Mouse (Mus musculus): ENCODE measurements around the gene Slc12a8. TPM values are rescaled to one million over a fixed set of nuclear protein-coding genes. Genes with fewer than 3 reads are reported as not detected.

Gene Slc12a8
- total and polyA plus RNA-seq, 2 experiments from 2014 or later, result 0.71 to 1.1 TPM

- H3K27me3 ChIP-seq (ENCODE audit: insufficient read depth, low read length), result no peaks in the 10 kb centered on the region
Observed at GRCm38 (mm10) chr16:33512555-33512954, 4.6 kb upstream of the Slc12a8 start.

GRCm38 (mm10) chr16:33517627-33518026 is 499 bp downstream of the Slc12a8 start:
- DNase-seq (ENCODE audit: low spot score), result no peak
- Histone ChIP-seq H3K27ac (ENCODE audit: low read depth, low read length) (no peak overlapping the region), H3K27me3 (ENCODE audit: insufficient read depth, low read length) (no peaks in the 10 kb centered on the region), H3K4me3 (ENCODE audit: low read depth, low read length) (peak overlapping the region; percentile 29), H3K9ac (replicated peaks; ENCODE audit: low read length, poor library complexity, severe bottlenecking) (no peak overlapping the region), H3K4me1 (ENCODE audit: insufficient read depth, low read length) (peaks cover 9% of the 10 kb centered on the region; the same call in 1 of the 2 replicates), H3K4me2 (ENCODE audit: low read depth, low read length, poor library complexity, severe bottlenecking) (peak overlapping the region; percentile 64), H3K9me3 (ENCODE audit: low read length) (no peaks in the 10 kb centered on the region), H3K36me3 (ENCODE audit: insufficient read depth, low read length) (no peaks in the 10 kb centered on the region)
- 29% methylated on average over 4 of the region's 4 CpGs for WGBS
- no peak for TF ChIP-seq CTCF (IDR thresholded peaks at IDR 0.05)
- ATAC-seq (ENCODE audit: low FRiP score), result no peak

More at GRCm38 (mm10) chr16:33512555-33512954, 4.6 kb upstream of the Slc12a8 start:
- H3K4me3 ChIP-seq (ENCODE audit: low read depth, low read length), result no peak overlapping the region
- DNase-seq (ENCODE audit: low spot score) (no peak), ATAC-seq (ENCODE audit: low FRiP score) (no peak)
- H3K9ac ChIP-seq (replicated peaks; ENCODE audit: low read length, poor library complexity, severe bottlenecking), result no peak overlapping the region
- H3K4me2 ChIP-seq (ENCODE audit: low read depth, low read length, poor library complexity, severe bottlenecking), result no peak overlapping the region
- no peaks in the 10 kb centered on the region for H3K36me3 ChIP-seq (ENCODE audit: insufficient read depth, low read length)
- peaks cover 7% of the 10 kb centered on the region; the same call in 1 of the 2 replicates for H3K4me1 ChIP-seq (ENCODE audit: insufficient read depth, low read length)
- no peak overlapping the region for H3K27ac ChIP-seq (ENCODE audit: low read depth, low read length)
- no peak for TF ChIP-seq CTCF (IDR thresholded peaks at IDR 0.05)
- 83% methylated on average over 6 of the region's 6 CpGs for WGBS
- H3K9me3 ChIP-seq (ENCODE audit: low read length), result no peaks in the 10 kb centered on the region

- H3K36me3 ChIP-seq (ENCODE audit: insufficient read depth, low read length), result no peaks in the 10 kb centered on the region
- no peak for TF ChIP-seq CTCF (IDR thresholded peaks at IDR 0.05)
- H3K9me3 ChIP-seq (ENCODE audit: low read length), result no peaks in the 10 kb centered on the region
- peaks cover 9% of the 10 kb centered on the region; the same call in 1 of the 2 replicates for H3K4me1 ChIP-seq (ENCODE audit: insufficient read depth, low read length)
- no peak for DNase-seq (ENCODE audit: low spot score)
- H3K27ac ChIP-seq (ENCODE audit: low read depth, low read length), result no peak overlapping the region
- no peak overlapping the region for H3K9ac ChIP-seq (replicated peaks; ENCODE audit: low read length, poor library complexity, severe bottlenecking)
- 83% methylated on average over 7 of the region's 7 CpGs for WGBS
- no peak overlapping the region for H3K4me3 ChIP-seq (ENCODE audit: low read depth, low read length)
- H3K4me2 ChIP-seq (ENCODE audit: low read depth, low read length, poor library complexity, severe bottlenecking), result no peak overlapping the region
- H3K27me3 ChIP-seq (ENCODE audit: insufficient read depth, low read length), result no peaks in the 10 kb centered on the region
- no peak for ATAC-seq (ENCODE audit: low FRiP score)
Observed at GRCm38 (mm10) chr16:33518236-33518635, 1.1 kb downstream of the Slc12a8 start.

- H3K27me3 ChIP-seq (ENCODE audit: insufficient read depth, low read length), result no peaks in the 10 kb centered on the region
- H3K27ac ChIP-seq (ENCODE audit: low read depth, low read length), result no peak overlapping the region
- H3K4me2 ChIP-seq (ENCODE audit: low read depth, low read length, poor library complexity, severe bottlenecking), result no peak overlapping the region
- no peaks in the 10 kb centered on the region for H3K9me3 ChIP-seq (ENCODE audit: low read length)
- no peak for ATAC-seq (ENCODE audit: low FRiP score)
- no peak overlapping the region for H3K4me3 ChIP-seq (ENCODE audit: low read depth, low read length)
- no peak overlapping the region for H3K9ac ChIP-seq (replicated peaks; ENCODE audit: low read length, poor library complexity, severe bottlenecking)
- 75% methylated on average over 6 of the region's 6 CpGs for WGBS
- peaks cover 9% of the 10 kb centered on the region; the same call in 1 of the 2 replicates for H3K4me1 ChIP-seq (ENCODE audit: insufficient read depth, low read length)
- H3K36me3 ChIP-seq (ENCODE audit: insufficient read depth, low read length), result no peaks in the 10 kb centered on the region
- DNase-seq (ENCODE audit: low spot score), result peak; percentile 50
- TF ChIP-seq CTCF (IDR thresholded peaks at IDR 0.05), result no peak
Observed at GRCm38 (mm10) chr16:33519916-33520568, 2.9 kb downstream of the Slc12a8 start.

GRCm38 (mm10) chr16:33522516-33522915 is 5.4 kb downstream of the Slc12a8 start:
- Histone ChIP-seq H3K36me3 (ENCODE audit: insufficient read depth, low read length) (no peaks in the 10 kb centered on the region), H3K9me3 (ENCODE audit: low read length) (no peaks in the 10 kb centered on the region), H3K4me1 (ENCODE audit: insufficient read depth, low read length) (peaks cover 2% of the 10 kb centered on the region; the same call in 1 of the 2 replicates), H3K27ac (ENCODE audit: low read depth, low read length) (no peak overlapping the region), H3K4me3 (ENCODE audit: low read depth, low read length) (no peak overlapping the region), H3K27me3 (ENCODE audit: insufficient read depth, low read length) (no peaks in the 10 kb centered on the region), H3K9ac (replicated peaks; ENCODE audit: low read length, poor library complexity, severe bottlenecking) (no peak overlapping the region), H3K4me2 (ENCODE audit: low read depth, low read length, poor library complexity, severe bottlenecking) (no peak overlapping the region)
- ATAC-seq (ENCODE audit: low FRiP score) (no peak), DNase-seq (ENCODE audit: low spot score) (no peak)
- WGBS, result 73% methylated on average over 4 of the region's 4 CpGs
- TF ChIP-seq CTCF (IDR thresholded peaks at IDR 0.05), result no peak

DNA sequence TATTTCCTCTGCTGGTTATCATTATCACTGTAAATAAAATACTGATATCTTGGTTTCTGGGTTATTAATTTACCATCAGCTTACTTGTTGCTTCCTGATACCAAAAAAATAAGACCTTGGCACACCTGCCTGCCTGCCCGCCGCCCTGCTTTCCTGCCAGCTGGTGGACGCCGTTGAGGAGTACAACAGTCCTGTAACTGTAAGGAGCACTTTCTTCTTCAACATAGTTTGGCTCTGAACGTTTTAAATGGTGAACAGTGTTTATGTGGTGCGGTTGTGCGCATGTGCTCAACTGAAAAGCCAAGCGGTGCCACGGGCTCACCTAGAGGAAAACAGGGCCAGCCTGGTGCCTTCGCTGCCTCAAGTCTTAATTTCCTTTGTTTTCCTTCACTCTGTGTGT is 6.4 kb downstream of the Slc12a8 start:
- 69% methylated on average over 10 of the region's 10 CpGs for WGBS
- H3K4me2 ChIP-seq (ENCODE audit: low read depth, low read length, poor library complexity, severe bottlenecking), result no peak overlapping the region
- ATAC-seq (ENCODE audit: low FRiP score) (no peak), DNase-seq (ENCODE audit: low spot score) (no peak)
- no peak overlapping the region for H3K4me3 ChIP-seq (ENCODE audit: low read depth, low read length)
- H3K9me3 ChIP-seq (ENCODE audit: low read length), result no peaks in the 10 kb centered on the region
- H3K27me3 ChIP-seq (ENCODE audit: insufficient read depth, low read length), result no peaks in the 10 kb centered on the region
- no peaks in the 10 kb centered on the region for H3K4me1 ChIP-seq (ENCODE audit: insufficient read depth, low read length)
- H3K9ac ChIP-seq (replicated peaks; ENCODE audit: low read length, poor library complexity, severe bottlenecking), result no peak overlapping the region
- H3K36me3 ChIP-seq (ENCODE audit: insufficient read depth, low read length), result no peaks in the 10 kb centered on the region
- no peak overlapping the region for H3K27ac ChIP-seq (ENCODE audit: low read depth, low read length)
- no peak for TF ChIP-seq CTCF (IDR thresholded peaks at IDR 0.05)
